Mouse (Mus musculus) forebrain, embryonic 16.5 days (tissue): ENCODE data around the gene E2f8. TPM values are rescaled to one million over a fixed set of nuclear protein-coding genes. Genes with fewer than 3 reads are reported as not detected.

Experiments used
- ATAC-seq: fragments of 200-750 bp; cut with Nextera tagmentation; 2 replicates; pipeline ENCODE4 v1.8.0; 2017; ENCODE audit warnings: mild to moderate bottlenecking, moderate library complexity
- H3K27ac ChIP-seq: fragments of 300-500 bp; sonication (generic); 2 replicates; pipeline ENCODE4 v1.5.1; 2014; ENCODE audit warnings: low read length, control low read depth
- H3K27me3 ChIP-seq: fragments of 300-500 bp; sonication (generic); replicated peaks from 2 replicates; pipeline ENCODE4 v1.6.1; 2014; ENCODE audit warnings: low read length; ENCODE audit not compliant: control insufficient read depth, insufficient read depth
- H3K36me3 ChIP-seq: fragments of 300-500 bp; sonication (generic); 2 replicates; pipeline ENCODE4 v1.6.1; 2014; ENCODE audit not compliant: control insufficient read depth, insufficient read depth
- H3K4me1 ChIP-seq: fragments of 300-500 bp; sonication (generic); replicated peaks from 2 replicates; pipeline ENCODE4 v1.6.1; 2014; ENCODE audit warnings: low read length; ENCODE audit not compliant: control insufficient read depth, insufficient read depth
- H3K4me2 ChIP-seq: fragments of 300-500 bp; sonication (generic); 2 replicates; pipeline ENCODE4 v1.6.1; 2014; ENCODE audit warnings: mild to moderate bottlenecking, low read length, control low read depth
- H3K4me3 ChIP-seq: fragments of 300-500 bp; sonication (generic); replicated peaks from 2 replicates; pipeline ENCODE4 v1.5.1; 2014; ENCODE audit warnings: mild to moderate bottlenecking, low read length, control low read depth
- H3K9ac ChIP-seq: fragments of 300-500 bp; sonication (generic); replicated peaks from 2 replicates; pipeline ENCODE4 v1.6.1; 2014; ENCODE audit warnings: low read depth, low read length, control low read depth
- H3K9me3 ChIP-seq: fragments of 300-500 bp; sonication (generic); 2 replicates; pipeline ENCODE4 v1.6.1; 2016; ENCODE audit warnings: low read length; ENCODE audit not compliant: control insufficient read depth
- WGBS: fragments of 180-500 bp; shearing (Covaris S2); extraction: QIAGEN DNeasy Blood & Tissue Kit; methylation state at CpG from one replicate; pipeline ENCODE4 v1.1.7; 2014; 5-methylcytosine and 5-hydroxymethylcytosine counted together
- polyA plus RNA-seq: library from polyadenylated mRNA; unstranded; fragments of >200 nt; fragmentation: Nextera tagmentation; extraction: Ambion mirVana; gene quantifications from 2 replicates; pipeline ENCODE4 v1.2.1, GENCODE M21; 2015

The E2f8 gene
- polyA plus RNA-seq, 1 experiment from 2014 or later: 4.8 TPM

GRCm38 (mm10) chr7:48867576-48867975, 13.8 kb downstream of the E2f8 start:
- Histone ChIP-seq H3K9ac (no peak overlapping the region), H3K27me3 (no peaks in the 10 kb centered on the region), H3K4me2 (no peak overlapping the region), H3K27ac (no peak overlapping the region), H3K4me1 (no peaks in the 10 kb centered on the region), H3K36me3 (peaks cover 3% of the 10 kb centered on the region), H3K4me3 (no peak overlapping the region), H3K9me3 (no peaks in the 10 kb centered on the region)
- ATAC-seq: no peak
- WGBS: 90% methylated on average over 18 of the region's 18 CpGs

DNA sequence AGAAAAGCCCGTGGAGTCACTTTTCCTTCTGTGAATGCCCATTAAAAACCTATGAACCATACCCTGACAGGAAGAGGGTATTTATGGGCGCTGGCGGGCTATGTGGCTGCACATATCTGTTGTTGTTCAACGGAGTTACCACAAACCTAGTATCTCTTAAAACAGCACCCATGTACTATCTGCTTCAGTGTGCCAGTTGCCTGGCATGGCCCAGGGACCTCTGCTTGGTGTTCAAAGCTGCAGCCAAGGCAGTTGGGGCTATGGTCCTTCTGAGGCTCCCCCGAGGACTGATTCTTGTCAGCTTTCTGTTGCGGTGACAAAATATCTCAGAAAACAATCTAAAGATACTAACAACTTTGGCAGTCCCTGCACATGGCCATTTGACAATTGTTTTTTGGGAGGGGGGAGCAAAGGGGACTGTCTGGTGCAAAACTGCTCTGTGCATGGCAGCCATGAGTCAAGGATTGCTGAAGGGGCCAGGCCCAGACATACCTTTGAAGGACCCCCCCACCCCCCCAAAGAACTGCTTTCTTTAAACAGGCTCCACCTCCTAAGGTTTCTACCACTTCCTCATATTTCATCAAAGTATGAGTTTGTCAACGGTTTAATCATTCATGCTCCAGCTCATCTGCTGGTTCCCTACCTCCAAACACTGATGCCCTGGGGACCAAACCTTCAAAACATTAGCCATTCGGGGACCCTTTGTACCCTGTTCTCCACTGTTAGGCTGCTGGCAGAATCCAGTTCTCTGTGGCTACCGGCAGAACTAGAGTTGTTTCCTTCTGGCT, 16.5 kb downstream of the E2f8 start:
- WGBS: 89% methylated on average over 9 of the region's 9 CpGs
- ATAC-seq: no peak
- H3K4me2 ChIP-seq: no peak overlapping the region
- no peaks in the 10 kb centered on the region for H3K4me1 ChIP-seq
- H3K27ac ChIP-seq: no peak overlapping the region
- H3K4me3 ChIP-seq: no peak overlapping the region
- H3K27me3 ChIP-seq: no peaks in the 10 kb centered on the region
- H3K9ac ChIP-seq: no peak overlapping the region
- H3K36me3 ChIP-seq: peaks cover 3% of the 10 kb centered on the region
- H3K9me3 ChIP-seq: no peaks in the 10 kb centered on the region

DNA sequence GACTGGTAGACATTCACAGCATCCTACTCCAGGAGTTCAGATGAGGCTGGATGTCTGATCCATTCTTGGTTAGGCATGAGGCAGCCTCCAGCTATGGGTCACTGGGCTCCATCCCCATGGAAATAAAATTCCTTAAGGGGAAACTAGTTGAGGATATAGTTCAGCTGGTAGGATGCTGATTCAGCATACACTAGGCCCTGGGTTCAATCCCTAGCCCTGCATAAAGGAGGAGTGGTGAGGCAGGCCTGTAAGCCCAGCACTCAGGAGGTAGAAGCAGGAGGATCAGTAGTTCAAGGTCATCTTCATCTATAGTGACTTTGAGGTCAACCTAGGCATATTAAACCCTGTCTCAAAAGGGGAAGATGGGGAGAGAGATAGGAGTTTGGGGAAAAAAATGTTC, 17.2 kb downstream of the E2f8 start:
- no peaks in the 10 kb centered on the region for H3K27me3 ChIP-seq
- no peak overlapping the region for H3K4me2 ChIP-seq
- no peak overlapping the region for H3K27ac ChIP-seq
- no peaks in the 10 kb centered on the region for H3K9me3 ChIP-seq
- no peak overlapping the region for H3K9ac ChIP-seq
- no peak for ATAC-seq
- H3K4me3 ChIP-seq: no peak overlapping the region
- peaks cover 3% of the 10 kb centered on the region for H3K36me3 ChIP-seq
- H3K4me1 ChIP-seq: no peaks in the 10 kb centered on the region

DNA sequence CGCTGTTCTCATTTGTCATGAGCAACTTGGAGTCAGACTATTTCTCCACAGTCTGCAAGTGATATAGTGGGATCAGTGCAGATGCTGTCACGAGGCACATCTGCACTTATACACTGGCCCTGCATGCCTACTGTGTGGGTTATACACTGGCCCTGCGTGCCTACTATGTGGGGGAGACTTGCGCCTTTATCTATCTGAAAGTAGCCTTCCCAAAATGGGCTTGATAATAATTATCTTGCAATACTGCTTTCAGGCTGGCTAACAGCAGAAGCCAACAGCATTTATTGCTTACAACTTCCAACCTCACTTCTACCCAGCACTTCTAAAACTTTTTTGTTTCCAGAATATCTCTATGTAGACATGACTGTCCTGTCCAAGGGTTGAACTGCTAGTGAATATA, 19.6 kb downstream of the E2f8 start:
- Histone ChIP-seq H3K9me3 (no peaks in the 10 kb centered on the region), H3K9ac (no peak overlapping the region), H3K4me3 (no peak overlapping the region), H3K27ac (no peak overlapping the region), H3K4me2 (no peak overlapping the region), H3K27me3 (no peaks in the 10 kb centered on the region), H3K4me1 (no peaks in the 10 kb centered on the region), H3K36me3 (peaks cover 3% of the 10 kb centered on the region)
- WGBS: 94% methylated on average over 4 of the region's 4 CpGs
- no peak for ATAC-seq

GRCm38 (mm10) chr7:48860948-48861347, 20.4 kb downstream of the E2f8 start:
- Histone ChIP-seq H3K27me3 (no peaks in the 10 kb centered on the region), H3K9me3 (no peaks in the 10 kb centered on the region), H3K4me1 (no peaks in the 10 kb centered on the region), H3K27ac (no peak overlapping the region), H3K36me3 (peaks cover under 1% of the 10 kb centered on the region; the same call in 1 of the 2 replicates), H3K4me3 (no peak overlapping the region), H3K9ac (no peak overlapping the region), H3K4me2 (no peak overlapping the region)
- 81% methylated on average over 1 of the region's 1 CpGs for WGBS
- no peak for ATAC-seq

GRCm38 (mm10) chr7:48859362-48859761, 22.0 kb downstream of the E2f8 start:
- H3K27ac ChIP-seq: no peak overlapping the region
- H3K27me3 ChIP-seq: no peaks in the 10 kb centered on the region
- no peak overlapping the region for H3K4me2 ChIP-seq
- no peak overlapping the region for H3K9ac ChIP-seq
- no peaks in the 10 kb centered on the region for H3K4me1 ChIP-seq
- WGBS: 86% methylated on average over 4 of the region's 4 CpGs
- H3K9me3 ChIP-seq: no peaks in the 10 kb centered on the region
- H3K36me3 ChIP-seq: no peaks in the 10 kb centered on the region
- no peak overlapping the region for H3K4me3 ChIP-seq
- ATAC-seq: no peak

DNA sequence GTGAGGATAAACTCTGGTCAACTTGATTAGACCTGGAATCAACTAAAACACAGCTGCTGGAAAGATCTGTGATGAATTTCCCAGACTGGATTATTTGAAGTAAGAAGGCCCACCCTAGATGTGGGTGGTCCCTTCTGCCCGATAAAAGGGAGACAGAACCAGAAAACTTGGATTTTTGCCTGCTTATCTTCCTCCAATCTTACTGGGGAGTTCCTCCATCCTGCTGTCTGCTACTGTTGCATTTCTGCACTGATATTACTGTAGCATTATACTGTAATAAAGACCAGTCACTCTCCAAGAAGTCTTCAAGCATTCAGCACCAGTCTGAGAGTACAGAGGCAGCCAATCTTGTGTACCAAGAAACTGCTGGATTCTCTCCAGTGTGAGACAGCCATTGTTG, 23.1 kb downstream of the E2f8 start:
- Histone ChIP-seq H3K9ac (no peak overlapping the region), H3K4me1 (no peaks in the 10 kb centered on the region), H3K27me3 (no peaks in the 10 kb centered on the region), H3K4me3 (no peak overlapping the region), H3K36me3 (no peaks in the 10 kb centered on the region), H3K4me2 (no peak overlapping the region), H3K27ac (no peak overlapping the region), H3K9me3 (no peaks in the 10 kb centered on the region)
- WGBS: 82% methylated on average over 1 of the region's 1 CpGs
- no peak for ATAC-seq

DNA sequence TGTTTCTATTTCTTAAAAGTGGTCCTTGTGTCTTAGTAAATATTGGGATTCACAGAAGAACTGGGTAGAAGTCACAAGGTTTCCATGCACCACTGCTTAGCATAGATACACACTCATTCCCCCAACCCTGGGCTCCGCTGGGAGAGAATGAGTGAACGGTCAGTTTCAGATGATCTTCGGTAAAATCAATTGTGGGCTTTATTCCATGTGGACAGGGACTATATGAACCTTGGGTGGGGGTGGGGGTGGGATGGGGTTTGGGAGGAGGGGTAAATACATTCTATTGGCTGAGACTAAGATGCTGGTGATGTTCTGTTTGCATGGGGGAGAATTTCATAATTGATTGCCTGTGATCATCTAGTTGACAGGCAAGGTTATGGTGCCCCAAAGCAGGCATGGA, 25.9 kb downstream of the E2f8 start:
- H3K9me3 ChIP-seq: no peaks in the 10 kb centered on the region
- H3K9ac ChIP-seq: no peak overlapping the region
- H3K27me3 ChIP-seq: no peaks in the 10 kb centered on the region
- no peak for ATAC-seq
- 98% methylated on average over 3 of the region's 3 CpGs for WGBS
- H3K36me3 ChIP-seq: no peaks in the 10 kb centered on the region
- 0 out of 2 replicates have a peak, but pooled peaks cover 3% of the 10 kb centered on the region for H3K4me1 ChIP-seq
- H3K4me3 ChIP-seq: no peak overlapping the region
- no peak overlapping the region for H3K4me2 ChIP-seq
- no peak overlapping the region for H3K27ac ChIP-seq

- H3K4me2 ChIP-seq: no peak overlapping the region
- no peaks in the 10 kb centered on the region for H3K9me3 ChIP-seq
- no peak for ATAC-seq
- no peak overlapping the region for H3K27ac ChIP-seq
- H3K4me1 ChIP-seq: 0 out of 2 replicates have a peak, but pooled peaks cover 3% of the 10 kb centered on the region
- H3K36me3 ChIP-seq: no peaks in the 10 kb centered on the region
- WGBS: 91% methylated on average over 13 of the region's 13 CpGs
- H3K9ac ChIP-seq: no peak overlapping the region
- H3K27me3 ChIP-seq: no peaks in the 10 kb centered on the region
- no peak overlapping the region for H3K4me3 ChIP-seq
These were observed 27.9 kb downstream of the E2f8 start for GRCm38 (mm10) chr7:48853496-48853895.
